10 mouse cellular contexts compared by ENCODE assay signal in genomic region chr11:5846639-5847345, GRCm38 (mm10). TPM values are rescaled to one million over a fixed set of nuclear protein-coding genes. Genes with fewer than 3 reads are reported as not detected.
DNase-seq lines count a peak whose midpoint lies in the region; ATAC-seq and TF ChIP-seq lines count a peak whose summit lies in the region.
"Had no signal": no experiment of that assay in that cellular context is flagged by ENCODE, and none has a peak within 500 bp of the region (broad histone marks: within the 10 kb centered on the region; RNA-seq: fewer than 3 reads in every experiment).

No protein-coding gene starts in this region.

- H3K27ac ChIP-seq in heart, embryonic 11.5 days (ENCODE audit: low read depth, low read length), result no peak overlapping the region
- peak overlapping the region; percentile 43 for H3K27ac ChIP-seq in embryonic fibroblast, embryonic 13.5 days (ENCODE audit: insufficient read depth, low read length)
- H3K27ac ChIP-seq in intestine, embryonic 16.5 days (ENCODE audit: low read length), result no peak overlapping the region
- H3K27ac ChIP-seq: midbrain, embryonic 13.5 days had no signal

- DNase-seq in heart, adult 11 months, result peak; percentile 98
- DNase-seq in lung, postnatal 36 days, result peak; percentile 67
- DNase-seq in cerebellum, postnatal 10 days, result no peak
- no peak for DNase-seq in thymus, adult 18-20 months
- DNase-seq in left cerebral cortex, postnatal 25 days (ENCODE audit: low spot score in 2 of 2), result no peak

- no peak overlapping the region for H3K4me2 ChIP-seq in heart, embryonic 11.5 days
- H3K4me2 ChIP-seq in intestine, embryonic 16.5 days (ENCODE audit: low read depth, low read length), result no peak overlapping the region
- H3K4me2 ChIP-seq: midbrain, embryonic 13.5 days had no signal

- no peak for ATAC-seq in heart, embryonic 11.5 days (replicated peaks; ENCODE audit: insufficient number of reproducible peaks, low FRiP score, low TSS enrichment)
- ATAC-seq in intestine, embryonic 16.5 days, result peak; percentile 68
- ATAC-seq: CD4-positive, CD25-positive, alpha-beta regulatory T cell, adult 4 months; midbrain, embryonic 13.5 days had no signal

- H3K9ac ChIP-seq in heart, embryonic 11.5 days (ENCODE audit: low read depth, low read length), result no peak overlapping the region
- H3K9ac ChIP-seq in intestine, embryonic 16.5 days (ENCODE audit: low read depth, low read length), result no peak overlapping the region
- H3K9ac ChIP-seq: midbrain, embryonic 13.5 days had no signal

- intact Hi-C loops in left cerebral cortex, postnatal 25 days (cut with DNase I), result no loop called here

- H3K27me3 ChIP-seq in heart, embryonic 11.5 days (ENCODE audit: control insufficient read depth, insufficient read depth, low read length), result no peaks in the 10 kb centered on the region
- no peaks in the 10 kb centered on the region for H3K27me3 ChIP-seq in intestine, embryonic 16.5 days (replicated peaks; ENCODE audit: control insufficient read depth, insufficient read depth, low read length)
- H3K27me3 ChIP-seq: midbrain, embryonic 13.5 days had no signal

- 55% methylated on average over 7 of the region's 7 CpGs for WGBS in heart, embryonic 11.5 days (ENCODE audit: insufficient replicate concordance)
- WGBS in intestine, embryonic 16.5 days, result 59% methylated on average over 7 of the region's 7 CpGs

- TF ChIP-seq POLR2A in embryonic fibroblast, embryonic 13.5 days (IDR thresholded peaks at IDR 0.05; ENCODE audit: low read depth, low read length), result no peak

- no peak for TF ChIP-seq CTCF in embryonic fibroblast, embryonic 13.5 days (IDR thresholded peaks at IDR 0.05; ENCODE audit: borderline replicate concordance, insufficient read depth, low read length)

- peaks cover 4% of the 10 kb centered on the region for H3K9me3 ChIP-seq in heart, embryonic 11.5 days (replicated peaks; ENCODE audit: control insufficient read depth, low read length)
- H3K9me3 ChIP-seq in intestine, embryonic 16.5 days (ENCODE audit: control insufficient read depth, low read length), result no peaks in the 10 kb centered on the region
- H3K9me3 ChIP-seq: midbrain, embryonic 13.5 days had no signal

- H3K4me3 ChIP-seq in heart, embryonic 11.5 days (ENCODE audit: low read depth, low read length), result no peak overlapping the region
- H3K4me3 ChIP-seq in embryonic fibroblast, embryonic 13.5 days (ENCODE audit: insufficient read depth, low read length), result no peak overlapping the region
- no peak overlapping the region for H3K4me3 ChIP-seq in intestine, embryonic 16.5 days (ENCODE audit: low read length)
- H3K4me3 ChIP-seq: midbrain, embryonic 13.5 days had no signal

- H3K4me1 ChIP-seq in heart, embryonic 11.5 days (ENCODE audit: control insufficient read depth, insufficient read depth, low read length), result peaks cover 10% of the 10 kb centered on the region
- peaks cover 17% of the 10 kb centered on the region for H3K4me1 ChIP-seq in embryonic fibroblast, embryonic 13.5 days (ENCODE audit: control insufficient read depth, insufficient read depth, low read length)
- no peaks in the 10 kb centered on the region for H3K4me1 ChIP-seq in intestine, embryonic 16.5 days (ENCODE audit: control insufficient read depth, insufficient read depth, low read length)

- no peaks in the 10 kb centered on the region for H3K36me3 ChIP-seq in heart, embryonic 11.5 days (ENCODE audit: control insufficient read depth, insufficient read depth, low read length)
- H3K36me3 ChIP-seq in intestine, embryonic 16.5 days (ENCODE audit: control insufficient read depth, insufficient read depth, low read length), result no peaks in the 10 kb centered on the region
- H3K36me3 ChIP-seq: midbrain, embryonic 13.5 days had no signal

RNA-seq across cellular contexts. Expression of gene Polm, which starts 9.0 kb away (rescaled TPM):
- 5.1 and 5.7 TPM in 2 replicates for polyA plus RNA-seq in heart, embryonic 11.5 days (2014; fragmentation: Nextera tagmentation; extraction: Ambion mirVana)
- 9.9 and 13.0 TPM in 2 replicates for polyA plus RNA-seq in embryonic fibroblast, embryonic 13.5 days (2011; ENCODE audit: insufficient read length, low read depth, missing spikeins)
- 12.5 and 13.3 TPM in 2 replicates for polyA plus RNA-seq in intestine, embryonic 16.5 days (2015; fragmentation: Nextera tagmentation; extraction: Ambion mirVana)
- 10 to 100 TPM in 1 of 2 experiments, 1 to 10 TPM in 1; 9.7 to 10.9 TPM for total RNA-seq in left cerebral cortex, postnatal 25 days (2021)

RNA-seq across cellular contexts. Expression of gene Aebp1, which starts 15.0 kb away (rescaled TPM):
- 21.4 and 27.7 TPM in 2 replicates for polyA plus RNA-seq in heart, embryonic 11.5 days (2014; fragmentation: Nextera tagmentation; extraction: Ambion mirVana)
- polyA plus RNA-seq in embryonic fibroblast, embryonic 13.5 days (2011; ENCODE audit: insufficient read length, low read depth, missing spikeins), result 372 and 444 TPM in 2 replicates
- 38.4 and 39.7 TPM in 2 replicates for polyA plus RNA-seq in intestine, embryonic 16.5 days (2015; fragmentation: Nextera tagmentation; extraction: Ambion mirVana)
- total RNA-seq in left cerebral cortex, postnatal 25 days (2021), result 10 to 100 TPM; 13.2 to 16.0 TPM

RNA-seq across cellular contexts. Expression of gene Pold2, which starts 31.3 kb away (rescaled TPM):
- 86.8 and 95.2 TPM in 2 replicates for polyA plus RNA-seq in heart, embryonic 11.5 days (2014; fragmentation: Nextera tagmentation; extraction: Ambion mirVana)
- polyA plus RNA-seq in embryonic fibroblast, embryonic 13.5 days (2011; ENCODE audit: insufficient read length, low read depth, missing spikeins), result 23.2 and 31.7 TPM in 2 replicates
- polyA plus RNA-seq in intestine, embryonic 16.5 days (2015; fragmentation: Nextera tagmentation; extraction: Ambion mirVana), result 119 and 141 TPM in 2 replicates
- total RNA-seq in left cerebral cortex, postnatal 25 days (2021), result 10 to 100 TPM; 20.1 to 20.2 TPM

RNA-seq across cellular contexts. Expression of gene Pgam2, which starts 43.3 kb away (rescaled TPM):
- polyA plus RNA-seq in heart, embryonic 11.5 days (2014; fragmentation: Nextera tagmentation; extraction: Ambion mirVana), result 761 and 811 TPM in 2 replicates
- 2.8 TPM in 1 of 2 replicates, not detected in the other for polyA plus RNA-seq in embryonic fibroblast, embryonic 13.5 days (2011; ENCODE audit: insufficient read length, low read depth, missing spikeins)
- 17.8 and 23.4 TPM in 2 replicates for polyA plus RNA-seq in intestine, embryonic 16.5 days (2015; fragmentation: Nextera tagmentation; extraction: Ambion mirVana)
- total RNA-seq in left cerebral cortex, postnatal 25 days (2021), result 10 to 100 TPM in 1 of 2 experiments, 1 to 10 TPM in 1; 9.2 to 12.0 TPM

RNA-seq across cellular contexts. Expression of gene Myl7, which starts 51.8 kb away (rescaled TPM):
- 7,501 and 8,192 TPM in 2 replicates for polyA plus RNA-seq in heart, embryonic 11.5 days (2014; fragmentation: Nextera tagmentation; extraction: Ambion mirVana)
- polyA plus RNA-seq in embryonic fibroblast, embryonic 13.5 days (2011; ENCODE audit: insufficient read length, low read depth, missing spikeins), result not detected in 2 replicates
- 75.3 and 88.3 TPM in 2 replicates for polyA plus RNA-seq in intestine, embryonic 16.5 days (2015; fragmentation: Nextera tagmentation; extraction: Ambion mirVana)
- total RNA-seq in left cerebral cortex, postnatal 25 days (2021), result not detected
- polyA plus RNA-seq: CD4-positive, CD25-positive, alpha-beta regulatory T cell, adult 4 months had no signal

Comparison
In these comparisons a context has a peak if more than half of its experiments do, and no peak if none do; other contexts are left out.
1. DNase-seq: peak in heart, adult 11 months (single experiment) and lung, postnatal 36 days (single experiment); none in cerebellum, postnatal 10 days (0 of 2), thymus, adult 18-20 months (0 of 2) and left cerebral cortex, postnatal 25 days (0 of 2).